Mouse (Mus musculus): Measurements from ENCODE around the gene Clec10a.

- TF ChIP-seq CTCF (IDR thresholded peaks at IDR 0.05; ENCODE audit: borderline replicate concordance, control insufficient read depth, extremely low read depth, insufficient read depth, low read length, poor library complexity) (no peak), POLR2A (IDR thresholded peaks at IDR 0.05; ENCODE audit: control insufficient read depth, extremely low read depth, insufficient read depth, low read length, poor library complexity) (no peak)
These were observed 58.3 kb downstream of the Clec10a start for GRCm38 (mm10) chr11:70214191-70214855.
